Mouse (Mus musculus) spleen, adult 2 months (tissue): Measurements from ENCODE around the gene Zfp866.

Experiments used
- CTCF ChIP-seq: fragments of 200-500 bp; IDR thresholded peaks from 2 replicates; pipeline ENCODE4 v1.5.1; 2011; ENCODE audit warnings: mild to moderate bottlenecking, inconsistent platforms; ENCODE audit not compliant: insufficient read depth, insufficient read length, insufficient replicate concordance; ENCODE audit errors: extremely low read depth
- POLR2A ChIP-seq: fragments of 200-500 bp; IDR thresholded peaks from 2 replicates; pipeline ENCODE4 v1.6.1; 2011; ENCODE audit warnings: low read depth, low read length, inconsistent platforms

- TF ChIP-seq CTCF, result no peak
- TF ChIP-seq POLR2A, result no peak
Measured at GRCm38 (mm10) chr8:69758316-69758715, 32.7 kb downstream of the Zfp866 start.
